Mouse (Mus musculus) mouse trophoblast stem cell (cell line): Measurements from ENCODE around the gene Zcchc8.

Experiments
- in situ Hi-C, 2 experiments: fragments of 300-500 bp; cut with MseI, MboI; formaldehyde crosslinking; loops; 2 replicates in 1 of 2; 3 replicates in 1 of 2; pipeline ENCODE4 v1.15.1; 2025

Zcchc8 gene

DNA sequence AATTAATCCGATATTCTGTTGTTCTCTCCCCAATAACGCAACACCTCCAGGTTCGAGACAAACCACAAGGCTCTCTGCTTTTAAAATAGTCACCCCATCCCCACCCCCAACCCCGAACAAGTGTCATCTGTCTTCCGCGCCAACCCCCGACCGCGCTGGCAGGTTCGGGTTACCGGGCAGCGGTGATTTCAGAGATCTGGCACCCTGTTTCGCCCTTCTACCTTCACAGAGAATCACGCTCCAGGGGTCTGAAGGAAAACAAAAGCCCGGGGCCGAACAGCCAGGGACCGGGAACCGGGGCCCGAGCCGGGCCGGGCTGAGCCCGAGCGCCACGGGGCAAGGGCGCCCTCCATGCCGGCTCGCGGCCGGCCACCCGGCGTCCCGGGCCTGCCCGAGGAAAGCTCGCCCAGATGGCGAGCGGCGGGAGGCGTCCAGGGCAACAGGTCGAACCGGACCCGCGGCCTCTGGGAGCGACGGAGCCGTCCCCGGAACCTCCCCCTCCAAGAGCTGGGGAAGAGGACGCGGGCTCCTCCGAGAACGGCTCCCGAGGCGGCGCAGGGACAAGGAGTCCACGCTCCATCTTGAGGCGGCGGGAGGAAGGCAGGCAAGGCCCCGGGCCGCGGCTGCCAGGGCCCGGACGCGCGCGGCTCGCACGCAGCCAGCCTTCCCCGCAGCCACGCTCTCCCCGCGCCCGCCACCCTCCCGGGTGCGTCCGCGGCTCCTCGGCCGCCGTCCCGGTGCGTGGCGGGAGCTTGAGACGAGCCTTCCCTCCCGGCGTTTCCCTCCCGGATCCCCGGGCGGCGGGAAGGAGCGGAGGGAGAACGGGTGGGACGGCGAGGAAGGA, 37.3 kb downstream of the Zcchc8 start:
- in situ Hi-C loops, result no loop called here

- in situ Hi-C loops, result no loop called here
Observed at GRCm38 (mm10) chr5:123683043-123683376, 37.9 kb downstream of the Zcchc8 start.

DNA sequence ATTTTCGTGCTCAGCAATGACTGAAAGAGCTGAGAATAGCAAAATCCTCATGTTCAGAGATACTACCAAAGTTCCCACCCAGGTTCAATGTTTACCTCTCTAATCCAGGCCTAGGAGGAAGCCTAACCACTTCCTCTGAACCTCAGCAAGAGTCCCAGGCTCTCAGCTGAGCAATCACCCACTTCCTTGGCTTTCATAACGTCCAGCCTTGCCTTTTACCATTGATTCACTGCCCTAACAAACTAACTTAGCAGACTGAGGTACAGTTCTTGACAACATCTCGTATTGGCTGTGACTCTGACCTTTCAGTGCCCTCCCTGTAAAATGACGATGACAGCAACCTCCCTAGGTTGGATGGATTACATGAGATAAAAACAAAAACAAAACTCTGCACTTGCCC, 38.5 kb downstream of the Zcchc8 start:
- in situ Hi-C loops, result no loop called here

DNA sequence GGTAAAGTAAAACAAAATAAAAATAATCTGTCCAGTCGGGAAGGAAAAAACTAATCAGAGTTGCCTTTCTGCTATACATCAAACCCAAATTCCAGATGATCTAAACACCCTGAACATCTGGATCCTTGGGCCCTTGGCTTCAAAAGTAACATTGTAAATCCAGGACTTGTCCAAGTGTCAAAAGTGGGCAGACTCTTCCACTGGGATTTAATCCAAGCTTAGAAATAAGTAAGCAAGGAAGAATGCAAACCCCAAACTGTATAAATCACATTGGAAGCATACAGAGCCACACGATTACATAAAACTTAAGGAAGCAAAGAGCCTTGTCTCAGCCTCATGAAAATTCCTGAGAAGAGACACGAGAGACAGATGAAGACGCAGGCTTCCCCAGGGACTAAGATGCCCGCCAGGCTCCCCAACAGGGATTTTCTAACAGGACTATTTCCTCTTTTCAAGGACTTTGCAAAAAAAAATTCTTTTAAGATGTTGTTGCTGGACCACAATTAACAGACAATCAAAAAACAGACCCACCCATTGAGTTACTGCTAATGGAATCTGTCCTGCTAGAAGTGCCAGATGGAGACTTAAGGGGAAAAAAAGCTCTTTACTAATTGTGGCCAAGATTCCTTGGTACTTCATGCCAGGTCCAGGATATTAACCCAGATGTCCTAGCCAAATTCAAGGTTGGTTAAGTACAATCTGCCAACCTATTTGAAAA, 41.2 kb downstream of the Zcchc8 start:
- in situ Hi-C loops, result no loop called here

GRCm38 (mm10) chr5:123679106-123679505, 41.8 kb downstream of the Zcchc8 start:
- in situ Hi-C loops, result no loop called here

DNA sequence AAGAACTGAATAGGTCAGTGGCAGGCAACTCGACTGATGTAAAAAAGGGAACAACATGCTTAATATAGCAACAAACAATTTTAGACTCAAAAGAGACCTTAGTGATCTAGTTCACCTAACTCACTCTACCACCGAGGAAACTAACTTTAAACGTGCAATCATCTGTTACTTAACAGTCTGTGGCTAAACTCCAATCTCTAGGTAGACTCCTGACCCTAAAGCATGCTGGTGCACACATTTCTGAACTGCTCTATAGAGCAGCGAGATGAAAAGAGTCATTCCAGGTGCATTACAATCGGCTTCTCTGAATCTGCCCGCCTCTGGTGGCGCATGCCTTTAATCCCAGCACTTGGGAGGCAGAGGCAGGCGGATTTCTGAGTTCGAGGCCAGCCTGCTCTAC, 45.2 kb downstream of the Zcchc8 start:
- in situ Hi-C loops, result no loop called here

DNA sequence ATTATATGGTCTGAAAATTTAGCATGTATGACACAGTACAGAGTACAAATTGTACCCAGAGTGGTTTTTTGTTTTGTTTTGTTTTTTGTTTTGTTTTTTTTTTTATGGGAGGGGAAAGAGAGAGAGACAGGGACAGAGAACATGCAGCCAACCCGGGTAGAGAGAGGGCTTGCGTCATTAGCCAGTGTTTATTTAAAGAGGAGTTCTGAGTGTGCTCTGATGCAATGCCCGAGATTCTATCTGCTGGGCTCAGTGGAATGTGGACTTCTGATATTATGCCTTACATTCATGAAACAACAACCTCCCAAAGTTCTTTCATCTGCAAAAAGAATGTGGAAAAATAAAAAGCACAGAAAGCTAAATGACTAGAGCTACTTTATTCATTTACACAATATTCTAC, 45.7 kb downstream of the Zcchc8 start:
- in situ Hi-C loops, result no loop called here

DNA sequence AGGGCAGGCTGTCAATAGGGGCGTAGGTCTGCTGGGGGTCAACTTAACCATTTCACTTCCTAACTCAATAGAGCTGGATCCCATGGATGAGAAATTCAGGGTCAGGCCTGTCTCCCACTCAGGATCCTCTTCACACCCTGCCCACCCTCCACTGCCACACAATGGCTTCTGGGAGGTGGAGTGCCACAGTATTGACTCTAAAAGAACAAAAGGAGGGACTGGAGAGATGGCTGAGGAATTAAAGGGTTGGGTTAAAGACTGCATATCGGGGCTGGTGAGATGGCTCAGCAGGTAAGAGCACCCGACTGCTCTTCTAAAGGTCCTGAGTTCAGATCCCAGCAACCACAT, 49.5 kb downstream of the Zcchc8 start:
- in situ Hi-C loops, result no loop called here

DNA sequence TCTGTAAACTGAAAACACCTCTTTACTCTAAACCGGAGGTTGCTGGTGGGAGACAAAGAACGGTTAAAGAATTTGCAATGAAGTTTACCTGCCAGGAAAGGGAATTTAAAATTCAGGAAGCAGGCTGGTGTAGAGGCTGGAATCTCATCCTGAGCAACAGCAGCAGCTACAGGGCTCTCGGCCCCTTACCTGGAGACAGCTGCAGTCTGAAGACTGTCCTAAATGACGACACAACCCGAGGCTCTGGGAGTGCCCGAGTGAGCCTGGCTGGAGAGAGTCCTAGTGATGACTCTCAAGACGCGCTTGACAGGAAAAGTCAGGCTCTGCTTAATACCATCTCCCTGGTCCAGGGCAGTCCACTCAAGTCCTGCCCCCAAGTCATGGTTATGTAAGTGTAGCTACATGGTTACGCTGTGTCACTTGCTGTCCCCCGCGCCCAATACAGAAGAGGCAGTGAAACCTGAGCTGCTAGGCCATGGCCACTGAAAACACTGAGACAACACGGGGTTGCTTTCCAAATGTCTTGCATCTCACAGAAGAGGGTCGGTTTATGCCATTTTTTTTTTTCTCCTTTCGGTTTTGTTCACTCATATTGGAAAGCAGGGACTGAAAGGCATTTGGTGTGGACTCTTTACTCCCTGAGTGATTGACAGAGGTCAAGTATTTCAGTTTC, 50.0 kb downstream of the Zcchc8 start:
- in situ Hi-C loops, result no loop called here

DNA sequence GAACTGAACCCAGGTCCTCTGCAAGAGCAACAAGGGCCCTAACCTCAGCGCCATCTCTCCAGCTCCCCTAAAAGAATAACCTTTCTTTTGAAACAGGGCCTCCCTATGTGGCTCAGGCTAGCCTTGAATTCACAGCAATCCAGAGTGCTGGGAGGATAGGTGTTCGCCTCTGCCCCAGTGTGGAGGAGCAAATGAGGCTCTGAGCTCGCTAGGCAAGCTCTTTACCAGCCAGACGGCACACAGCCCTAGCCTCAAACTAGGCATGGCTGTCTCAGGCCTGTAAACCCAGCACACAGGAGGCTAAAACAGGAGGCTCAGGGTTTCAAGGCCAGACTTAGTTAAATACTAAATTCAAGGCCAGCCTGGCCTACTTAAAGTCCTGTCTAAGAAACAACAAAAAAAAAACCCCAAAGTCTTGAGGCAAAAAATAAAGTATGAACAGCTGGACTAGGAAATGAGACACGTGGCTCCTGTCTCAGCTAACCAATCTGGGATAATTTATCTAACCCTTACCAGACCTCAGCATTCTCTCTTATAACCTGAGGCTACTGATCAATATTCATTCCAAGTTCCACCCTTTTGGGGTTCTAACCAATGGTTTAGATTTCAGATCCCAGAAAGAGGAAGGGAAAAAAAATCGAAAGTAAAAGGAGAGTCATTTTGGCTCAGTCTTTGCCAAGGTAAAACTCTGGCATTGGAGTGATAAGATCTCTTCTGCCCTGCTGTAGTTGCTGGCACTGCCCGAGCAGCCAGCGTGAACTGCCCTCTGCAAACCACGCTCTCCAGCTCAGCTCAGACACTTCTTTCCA, 50.7 kb downstream of the Zcchc8 start:
- in situ Hi-C loops, result no loop called here

- in situ Hi-C loops, result no loop called here
Observed at GRCm38 (mm10) chr5:123667915-123668314, 53.0 kb downstream of the Zcchc8 start.

- in situ Hi-C loops, result no loop called here
Observed at GRCm38 (mm10) chr5:123665956-123666355, 54.9 kb downstream of the Zcchc8 start.

- in situ Hi-C loops, result no loop called here
Observed at GRCm38 (mm10) chr5:123664329-123664728, 56.6 kb downstream of the Zcchc8 start.

DNA sequence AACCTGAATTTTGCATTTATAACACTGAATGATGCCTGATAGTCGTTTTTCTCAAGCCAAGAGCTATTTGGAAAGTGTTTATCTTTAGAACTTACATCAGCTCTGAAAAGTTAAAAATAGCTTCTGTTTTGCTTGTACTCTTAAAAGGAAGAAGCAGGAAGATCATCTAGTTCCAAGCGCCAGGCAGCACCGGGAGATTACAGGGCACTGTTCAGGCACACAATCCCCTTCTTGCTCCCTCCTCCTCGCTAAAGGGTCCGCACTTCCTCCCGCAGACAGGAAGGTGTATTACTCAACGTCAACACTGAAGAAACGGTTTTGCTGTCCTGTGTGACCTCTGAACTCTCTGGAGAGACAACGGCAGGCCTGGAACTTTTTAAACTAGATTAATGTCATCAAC, 58.8 kb downstream of the Zcchc8 start:
- in situ Hi-C loops, result no loop called here

DNA sequence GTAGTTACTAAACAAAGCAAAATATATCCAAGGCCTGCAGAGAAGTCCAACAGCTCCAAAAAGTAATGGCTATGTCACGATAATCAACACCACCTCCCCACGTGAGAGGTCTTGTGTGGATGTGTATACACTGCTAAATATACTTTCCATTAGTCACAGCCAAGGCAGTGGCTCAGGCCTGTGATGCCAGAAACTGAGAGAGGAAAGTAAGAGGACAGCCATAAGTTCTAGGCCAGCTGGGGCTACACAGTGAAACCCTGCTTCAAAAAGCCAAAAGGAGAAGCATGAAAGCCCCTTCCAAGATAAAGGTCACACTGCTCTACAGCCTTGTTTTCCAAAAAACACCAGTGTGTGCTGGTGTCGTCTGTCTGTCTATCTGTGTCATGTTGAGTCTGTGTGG, 59.3 kb downstream of the Zcchc8 start:
- in situ Hi-C loops, result no loop called here

DNA sequence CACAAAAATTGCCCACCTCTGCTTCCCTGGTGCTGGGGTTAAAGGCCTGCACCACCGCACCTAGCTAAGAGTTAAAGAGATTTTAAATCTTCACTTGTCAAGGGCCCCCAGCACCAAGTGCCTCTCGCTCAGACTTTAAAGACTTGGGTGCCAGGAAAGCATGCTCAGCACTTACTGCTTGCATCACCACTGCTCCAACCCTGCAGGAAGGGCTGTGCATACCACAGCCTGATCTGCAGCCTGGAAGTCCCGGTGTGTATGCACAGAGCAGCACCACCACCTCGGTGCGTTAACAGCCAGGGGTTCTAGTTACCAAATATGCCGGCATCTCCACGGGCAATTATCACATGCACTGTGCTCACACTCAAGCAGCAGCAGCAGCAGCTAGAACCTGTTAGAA, 63.2 kb downstream of the Zcchc8 start:
- in situ Hi-C loops, result no loop called here

- in situ Hi-C loops, result no loop called here
Observed at GRCm38 (mm10) chr5:123654937-123655336, 66.0 kb downstream of the Zcchc8 start.

DNA sequence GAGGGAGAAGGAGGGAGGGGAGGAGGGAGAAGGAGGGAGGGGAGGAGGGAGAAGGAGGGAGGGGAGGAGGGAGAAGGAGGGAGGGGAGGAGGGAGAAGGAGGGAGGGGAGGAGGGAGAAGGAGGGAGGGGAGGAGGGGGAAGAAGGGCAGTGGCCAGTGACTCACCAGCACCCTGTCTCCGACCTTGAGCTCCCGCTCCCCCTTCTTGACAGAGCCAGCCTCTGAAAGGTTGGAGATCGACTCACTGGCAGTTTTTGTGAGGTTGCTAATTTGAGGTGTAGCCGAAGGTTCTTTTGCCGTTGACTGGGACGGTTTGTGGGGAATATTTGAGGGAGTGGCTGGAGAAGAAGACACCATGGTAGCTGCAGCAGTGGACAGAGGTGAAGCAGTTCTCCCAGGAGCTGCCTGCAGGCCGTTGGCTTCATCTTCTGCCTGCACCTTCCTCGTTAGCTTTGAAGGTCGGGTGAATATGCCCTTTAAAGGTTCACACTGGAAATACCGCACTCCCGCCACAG, 67.6 kb downstream of the Zcchc8 start:
- in situ Hi-C loops, result no loop called here

GRCm38 (mm10) chr5:123650825-123651224, 70.1 kb downstream of the Zcchc8 start:
- in situ Hi-C loops, result no loop called here
